Comparison of ENCODE assay signal across 8 mouse cellular contexts in genomic region chr11:16752007-16752348, GRCm38 (mm10). TPM values are rescaled to one million over a fixed set of nuclear protein-coding genes. Genes with fewer than 3 reads are reported as not detected.
A peak's percentile ranks its signal among the peaks of the same experiment; 100 is the strongest.
DNase-seq lines count a peak whose midpoint lies in the region.

TSS of gene Egfr (plus strand) at chr11:16752203.

- H3K4me1 ChIP-seq in brown adipose tissue, adult 24 weeks (ENCODE audit: control insufficient read depth, insufficient read depth, insufficient read length, low read length) = no peaks in the 10 kb centered on the region
- H3K4me1 ChIP-seq in hindbrain, embryonic 10.5 days (replicated peaks) = peaks cover 21% of the 10 kb centered on the region

- H3K27ac ChIP-seq in brown adipose tissue, adult 24 weeks (replicated peaks; ENCODE audit: low read depth, low read length) = no peak within 1 kb of the TSS; the same call in 1 of the 2 replicates
- H3K27ac ChIP-seq in hindbrain, embryonic 10.5 days = peak within 1 kb of the TSS; percentile 64

- no peaks in the 10 kb centered on the region for H3K36me3 ChIP-seq in hindbrain, embryonic 10.5 days

- 0% methylated on average over 21 of the region's 21 CpGs for WGBS in hindbrain, embryonic 10.5 days

- no peaks in the 10 kb centered on the region for H3K9me3 ChIP-seq in hindbrain, embryonic 10.5 days

- peak; percentile 44 for DNase-seq in NIH3T3 (ENCODE audit: low read depth)
- peak; percentile 38 for DNase-seq in forelimb bud, embryonic 11.5 days (ENCODE audit: low read depth, low spot score)
- peak; percentile 72 for DNase-seq in hindbrain, embryonic 10.5 days (ENCODE audit: low spot score)
- DNase-seq in layer of hippocampus, postnatal 10 days (ENCODE audit: low spot score in 2 of 2) = peak; percentile 40 to 59
- peak; percentile 86 for DNase-seq in lung, postnatal 10 days
- peak; percentile 17 to 21 for DNase-seq in right cerebral cortex, adult 2 months (ENCODE audit: low spot score in 2 of 2)
- DNase-seq in thymus, postnatal 36 days = no peak

- H3K4me3 ChIP-seq in brown adipose tissue, adult 24 weeks (ENCODE audit: insufficient read depth, low read depth, low read length) = peak within 1 kb of the TSS; percentile 64
- H3K4me3 ChIP-seq in hindbrain, embryonic 10.5 days = peak within 1 kb of the TSS; percentile 72

- H3K27me3 ChIP-seq in hindbrain, embryonic 10.5 days (ENCODE audit: insufficient read depth, poor library complexity, severe bottlenecking) = peaks cover 50% of the 10 kb centered on the region

RNA-seq across cellular contexts. Expression of gene Egfr, which starts in this region (rescaled TPM):
- 4.5 and 5.9 TPM in 2 replicates for polyA plus RNA-seq in brown adipose tissue, adult 24 weeks (2012; ENCODE audit: insufficient read depth, insufficient read length, missing spikeins)
- 2.0 and 3.9 TPM in 2 replicates for polyA plus RNA-seq in hindbrain, embryonic 10.5 days (2016; fragmentation: Nextera tagmentation; extraction: Ambion mirVana)
- total RNA-seq in layer of hippocampus, postnatal 10 days (2021) = 10 to 100 TPM; 19.6 to 22.5 TPM

Comparison
In these comparisons a context has a peak if more than half of its experiments do, and no peak if none do; other contexts are left out.
1. DNase-seq: peak in NIH3T3 (single experiment), forelimb bud, embryonic 11.5 days (single experiment), hindbrain, embryonic 10.5 days (single experiment), layer of hippocampus, postnatal 10 days (2 of 2), lung, postnatal 10 days (single experiment) and right cerebral cortex, adult 2 months (2 of 2); none in thymus, postnatal 36 days (0 of 2).